Mouse (Mus musculus) left cerebral cortex, adult 2 months (tissue): ENCODE data around the gene Akr1b3. TPM values are rescaled to one million over a fixed set of nuclear protein-coding genes. Genes with fewer than 3 reads are reported as not detected.
A peak's percentile ranks its signal among the peaks of the same experiment; 100 is the strongest.

Experiments used
- DNase-seq, 2 experiments: peaks; one replicate each; pipeline ENCODE4 v3.0.0; 2021 to 2022; ENCODE audit warnings: low spot score in 2 of 2, mixed read lengths in 1 of 2; ENCODE audit errors: extremely low spot score in 1 of 2
- H3K27ac ChIP-seq: fragments of 200-600 bp; 2 replicates; pipeline ENCODE4 v1.8.1; 2022
- H3K4me3 ChIP-seq: fragments of 200-600 bp; 2 replicates; pipeline ENCODE4 v1.8.1; 2022
- CTCF ChIP-seq: fragments of 200-600 bp; IDR thresholded peaks from 2 replicates; pipeline ENCODE4 v1.8.1; 2022; ENCODE audit warnings: antibody characterized with exemption, mild to moderate bottlenecking, moderate library complexity
- intact Hi-C: fragments of 180-260 bp; cut with DNase I; formaldehyde crosslinking; loops from one replicate; pipeline ENCODE4 v1.15.1; 2025
- total RNA-seq, 2 experiments: library from RNA; stranded (reverse); gene quantifications; 2 replicates each; pipeline ENCODE4 v1.2.3; 2021

The Akr1b3 gene
- total RNA-seq, 2 experiments from 2014 or later = 43.1 to 43.4 TPM

- Histone ChIP-seq H3K4me3 (no peak overlapping the region), H3K27ac (no peak overlapping the region)
- DNase-seq = no peak
- intact Hi-C loops = loop anchor here (10.0 kb wide), 1 partner anchor 705 kb away; no protein-coding TSS in a partner anchor
- no peak for TF ChIP-seq CTCF
Observed at GRCm38 (mm10) chr6:34290091-34290490, 27.2 kb downstream of the Akr1b3 start.

- no peak overlapping the region for H3K4me3 ChIP-seq
- H3K27ac ChIP-seq = no peak overlapping the region
- DNase-seq = no peak
- intact Hi-C loops = no loop called here
- TF ChIP-seq CTCF = no peak
Observed at GRCm38 (mm10) chr6:34288098-34288497, 29.2 kb downstream of the Akr1b3 start.

- TF ChIP-seq CTCF = no peak
- DNase-seq = no peak
- Histone ChIP-seq H3K27ac (no peak overlapping the region), H3K4me3 (no peak overlapping the region)
- intact Hi-C loops = no loop called here
Observed at GRCm38 (mm10) chr6:34286841-34287240, 30.4 kb downstream of the Akr1b3 start.

GRCm38 (mm10) chr6:34278385-34278784 lies 38.9 kb downstream of the Akr1b3 start:
- no peak for DNase-seq
- intact Hi-C loops = no loop called here
- H3K27ac ChIP-seq = no peak overlapping the region
- TF ChIP-seq CTCF = no peak
- no peak overlapping the region for H3K4me3 ChIP-seq

GRCm38 (mm10) chr6:34277665-34278064 lies 39.6 kb downstream of the Akr1b3 start:
- DNase-seq = peak; percentile 46 to 58
- intact Hi-C loops = loop anchor here (1.0 kb wide), 1 partner anchor 72 kb away; no protein-coding TSS in a partner anchor
- no peak overlapping the region for H3K4me3 ChIP-seq
- TF ChIP-seq CTCF = peak; percentile 93
- no peak overlapping the region for H3K27ac ChIP-seq

- Histone ChIP-seq H3K4me3 (no peak overlapping the region), H3K27ac (no peak overlapping the region)
- DNase-seq = peak in 1 of 2 experiments; percentile 29
- no peak for TF ChIP-seq CTCF
- intact Hi-C loops = no loop called here
Observed at GRCm38 (mm10) chr6:34274346-34274745, 42.9 kb downstream of the Akr1b3 start.

GRCm38 (mm10) chr6:34273073-34273472 lies 44.2 kb downstream of the Akr1b3 start:
- intact Hi-C loops = no loop called here
- H3K4me3 ChIP-seq = no peak overlapping the region
- TF ChIP-seq CTCF = no peak
- H3K27ac ChIP-seq = no peak overlapping the region
- DNase-seq = no peak

GRCm38 (mm10) chr6:34272462-34272861 lies 44.8 kb downstream of the Akr1b3 start:
- no peak overlapping the region for H3K4me3 ChIP-seq
- no peak for TF ChIP-seq CTCF
- intact Hi-C loops = no loop called here

GRCm38 (mm10) chr6:34270717-34271116 lies 46.6 kb downstream of the Akr1b3 start:
- TF ChIP-seq CTCF = no peak
- Histone ChIP-seq H3K4me3 (no peak overlapping the region), H3K27ac (no peak overlapping the region)
- no peak for DNase-seq
- intact Hi-C loops = no loop called here

More at GRCm38 (mm10) chr6:34272462-34272861, 44.8 kb downstream of the Akr1b3 start:
- H3K27ac ChIP-seq = no peak overlapping the region
- no peak for DNase-seq

- no peak for DNase-seq
- H3K4me3 ChIP-seq = no peak overlapping the region
- TF ChIP-seq CTCF = no peak
- intact Hi-C loops = no loop called here
- no peak overlapping the region for H3K27ac ChIP-seq
Observed at GRCm38 (mm10) chr6:34258546-34258945, 58.7 kb downstream of the Akr1b3 start.

Other genes starting within 250 kb of the Akr1b3 start
- 10 to 100 TPM; 65.4 to 68.6 TPM for gene Slc35b4, start 140.4 kb downstream of the Akr1b3 start, total RNA-seq
- gene Akr1b8, start 36.6 kb upstream of the Akr1b3 start, total RNA-seq = under 1 TPM; 0.26 to 0.68 TPM
- 10 to 100 TPM; 21.0 to 24.2 TPM for gene Akr1b10, start 66.7 kb upstream of the Akr1b3 start, total RNA-seq
- gene Akr1b7, start 94.9 kb upstream of the Akr1b3 start, total RNA-seq = not detected
- gene Bpgm, start 158.7 kb upstream of the Akr1b3 start, total RNA-seq = 10 to 100 TPM; 56.1 to 58.7 TPM